Mouse (Mus musculus): ENCODE results near the gene Hps6. TPM values are rescaled to one million over a fixed set of nuclear protein-coding genes. Genes with fewer than 3 reads are reported as not detected.

The Hps6 gene
- polyA plus RNA-seq, 1 experiment from 2014 or later = 2.7 TPM

DNA sequence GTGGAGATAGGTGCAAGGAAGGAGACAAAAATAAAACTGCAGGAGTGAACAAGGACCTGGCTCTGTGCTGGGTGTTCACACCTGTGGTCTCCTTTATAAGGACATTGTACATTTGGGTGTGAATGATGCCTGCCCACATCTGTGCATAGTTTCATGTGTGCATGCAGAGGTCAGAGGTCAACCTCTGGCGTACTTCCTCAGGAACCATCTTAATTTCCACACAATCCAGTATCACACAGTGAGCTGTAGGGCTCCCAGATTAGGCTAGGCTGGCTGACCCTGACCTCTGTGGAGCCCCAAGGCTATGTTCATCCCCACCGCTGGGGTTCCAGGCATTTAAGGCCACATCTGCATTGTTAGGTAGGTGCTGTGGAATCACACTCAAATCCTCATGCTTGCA is 44.1 kb downstream of the Hps6 start:
- WGBS (ENCODE audit: insufficient replicate concordance) = 76% methylated on average over 2 of the region's 2 CpGs
- Histone ChIP-seq H3K4me2 (no peak overlapping the region), H3K27ac (no peak overlapping the region), H3K27me3 (peaks cover 23% of the 10 kb centered on the region), H3K9me3 (replicated peaks) (no peaks in the 10 kb centered on the region), H3K36me3 (no peaks in the 10 kb centered on the region), H3K4me1 (replicated peaks) (peaks cover 55% of the 10 kb centered on the region), H3K4me3 (replicated peaks) (no peak overlapping the region), H3K9ac (no peak overlapping the region)
- DNase-seq = no peak
- ATAC-seq (ENCODE audit: low read depth) = no peak

DNA sequence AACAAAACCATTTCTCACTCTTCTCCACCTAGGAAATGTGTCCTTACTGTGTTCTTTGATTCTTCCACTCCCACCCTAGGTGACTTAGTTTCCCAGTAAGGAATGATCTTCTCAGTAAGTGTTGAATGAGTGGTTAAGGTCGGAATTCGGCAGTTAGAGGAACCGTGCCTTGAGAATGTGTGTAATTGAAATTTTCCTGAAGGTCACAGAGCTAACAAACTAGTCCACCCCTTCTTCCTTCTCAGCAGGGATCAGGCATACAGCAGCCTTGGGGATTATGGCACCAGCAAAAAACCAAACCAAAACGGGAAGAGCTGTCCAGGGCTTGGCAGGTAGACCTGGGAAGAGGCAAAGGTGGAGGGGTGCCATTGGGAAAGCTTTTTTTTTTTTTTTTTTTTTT is 45.8 kb downstream of the Hps6 start:
- no peak overlapping the region for H3K4me2 ChIP-seq
- 71% methylated on average over 4 of the region's 4 CpGs for WGBS (ENCODE audit: insufficient replicate concordance)
- peaks cover 23% of the 10 kb centered on the region for H3K27me3 ChIP-seq
- H3K4me1 ChIP-seq (replicated peaks) = peaks cover 45% of the 10 kb centered on the region
- no peaks in the 10 kb centered on the region for H3K9me3 ChIP-seq (replicated peaks)
- no peak overlapping the region for H3K27ac ChIP-seq
- no peak for ATAC-seq (ENCODE audit: low read depth)
- no peak overlapping the region for H3K9ac ChIP-seq
- H3K36me3 ChIP-seq = no peaks in the 10 kb centered on the region
- no peak for DNase-seq
- no peak overlapping the region for H3K4me3 ChIP-seq (replicated peaks)

DNA sequence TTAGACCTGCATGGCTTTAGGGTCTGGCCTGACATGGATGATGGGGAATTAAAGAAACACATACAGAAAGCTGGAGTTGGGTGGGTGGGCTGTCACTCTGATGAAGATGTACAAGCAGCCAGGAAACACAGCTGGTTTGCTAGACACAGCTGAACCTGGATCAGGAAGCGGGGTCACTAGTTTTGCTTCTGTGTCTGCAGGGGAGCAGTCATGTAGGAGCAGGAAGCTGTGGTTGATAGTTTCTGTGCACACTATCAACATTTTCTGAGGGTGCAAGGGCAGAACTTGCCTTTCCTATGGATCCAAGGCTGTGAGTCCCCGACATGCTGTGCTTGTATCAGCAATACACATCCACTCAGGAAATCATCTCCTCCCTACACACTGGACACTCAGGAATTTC is 47.2 kb downstream of the Hps6 start:
- H3K36me3 ChIP-seq = no peaks in the 10 kb centered on the region
- no peak overlapping the region for H3K27ac ChIP-seq
- ATAC-seq (ENCODE audit: low read depth) = no peak
- no peak overlapping the region for H3K4me3 ChIP-seq (replicated peaks)
- peaks cover 32% of the 10 kb centered on the region for H3K4me1 ChIP-seq (replicated peaks)
- no peak overlapping the region for H3K9ac ChIP-seq
- no peak overlapping the region for H3K4me2 ChIP-seq
- peaks cover 20% of the 10 kb centered on the region for H3K27me3 ChIP-seq
- no peaks in the 10 kb centered on the region for H3K9me3 ChIP-seq (replicated peaks)
- DNase-seq = no peak
- 36% methylated on average over 2 of the region's 2 CpGs for WGBS (ENCODE audit: insufficient replicate concordance)

Other genes starting within 250 kb of the Hps6 start
- gene Mgea5, start 219.7 kb upstream of the Hps6 start, polyA plus RNA-seq (2015; fragmentation: Nextera tagmentation; extraction: Ambion mirVana) = 17.7 and 19.1 TPM in 2 replicates
- 1.3 and 1.6 TPM in 2 replicates for gene Kcnip2, start 187.4 kb upstream of the Hps6 start, polyA plus RNA-seq (2015; fragmentation: Nextera tagmentation; extraction: Ambion mirVana)
- 4.3 and 5.6 TPM in 2 replicates for gene Armh3, start 5.0 kb upstream of the Hps6 start, polyA plus RNA-seq (2015; fragmentation: Nextera tagmentation; extraction: Ambion mirVana)
- 19.5 and 23.8 TPM in 2 replicates for gene Pprc1, start 41.4 kb downstream of the Hps6 start, polyA plus RNA-seq (2015; fragmentation: Nextera tagmentation; extraction: Ambion mirVana)
- 31.9 and 34.9 TPM in 2 replicates for gene Ldb1, start 41.7 kb downstream of the Hps6 start, polyA plus RNA-seq (2015; fragmentation: Nextera tagmentation; extraction: Ambion mirVana)
- 105 and 118 TPM in 2 replicates for gene Nolc1, start 72.4 kb downstream of the Hps6 start, polyA plus RNA-seq (2015; fragmentation: Nextera tagmentation; extraction: Ambion mirVana)
- 0.07 TPM in 1 of 2 replicates, not detected in the other for gene Elovl3, start 128.4 kb downstream of the Hps6 start, polyA plus RNA-seq (2015; fragmentation: Nextera tagmentation; extraction: Ambion mirVana)
- 0.17 and 0.25 TPM in 2 replicates for gene Pitx3, start 144.8 kb downstream of the Hps6 start, polyA plus RNA-seq (2015; fragmentation: Nextera tagmentation; extraction: Ambion mirVana)
- 18.1 and 20.1 TPM in 2 replicates for gene Gbf1, start 149.0 kb downstream of the Hps6 start, polyA plus RNA-seq (2015; fragmentation: Nextera tagmentation; extraction: Ambion mirVana)